Mouse (Mus musculus) heart, postnatal 0 days (tissue): Measurements from ENCODE around the gene Helz2.

Experiments used
- CTCF ChIP-seq: IDR thresholded peaks from 2 replicates; pipeline ENCODE4 v1.5.1; 2016; ENCODE audit warnings: antibody characterized with exemption, control low read depth, low read depth
- EP300 ChIP-seq: IDR thresholded peaks from 2 replicates; pipeline ENCODE4 v1.6.1; 2016; ENCODE audit warnings: antibody characterized with exemption, low read depth

- TF ChIP-seq CTCF (no peak), EP300 (no peak)
Measured at GRCm38 (mm10) chr2:181239261-181239660, 2.6 kb downstream of the Helz2 start.
